Mouse (Mus musculus): ENCODE measurements at regions not wholly inside any gene's neighbourhood (a gene's known extent, or its start where the extent isn't known, plus 50 kb on each side); places are given as distances from the start of the nearest gene placed in this dataset.

DNA sequence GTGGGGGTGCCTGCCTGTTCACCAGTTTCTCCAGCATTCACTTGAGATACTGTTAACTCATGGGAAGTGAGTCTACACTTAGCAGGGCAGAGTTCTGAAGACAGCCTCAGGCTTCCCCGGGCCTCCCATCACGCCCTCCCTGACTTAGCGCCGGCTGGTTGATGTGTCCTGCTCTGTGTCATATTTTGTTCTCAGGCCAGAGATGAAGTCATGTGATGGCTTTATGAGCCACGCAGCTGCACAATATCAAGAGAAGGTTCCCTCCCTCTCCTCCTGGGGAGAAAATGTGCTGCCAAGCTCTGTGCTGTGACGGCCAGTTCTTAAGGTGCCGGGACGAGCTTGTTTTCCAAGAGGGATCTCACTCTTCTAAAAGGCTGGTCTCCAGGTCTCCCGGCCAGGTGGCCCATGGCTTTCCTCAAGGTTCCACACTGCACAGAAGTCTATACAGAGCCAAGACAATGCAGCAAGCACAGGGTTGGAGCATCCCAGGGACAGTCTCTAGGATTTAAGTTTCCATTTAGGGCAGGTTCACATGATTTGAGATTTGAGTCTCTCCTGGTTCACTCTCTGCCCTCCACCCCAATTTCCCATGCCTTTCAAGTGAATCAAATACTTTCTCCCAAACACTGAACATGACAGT lies 126.2 kb downstream of the Spata18 start:
- no peak for TF ChIP-seq CTCF (conservative IDR thresholded peaks at IDR 0.05; ENCODE audit: low read length)
- TF ChIP-seq NANOG (IDR thresholded peaks at IDR 0.05; ENCODE audit: borderline replicate concordance, low read length) = no peak
- no peak for TF ChIP-seq POU5F1 (IDR thresholded peaks at IDR 0.05; ENCODE audit: borderline replicate concordance, low read length)

Data from E14TG2a.4 (cell line).